Mouse (Mus musculus): ENCODE data around the gene Armc2. TPM values are rescaled to one million over a fixed set of nuclear protein-coding genes. Genes with fewer than 3 reads are reported as not detected.

Gene Armc2
- polyA plus RNA-seq, 1 experiment from 2014 or later = 9.2 TPM

- no peaks in the 10 kb centered on the region for H3K36me3 ChIP-seq (ENCODE audit: control insufficient read depth, insufficient read depth, low read length)
- no peak overlapping the region for H3K27ac ChIP-seq (ENCODE audit: low read depth, low read length)
- DNase-seq (ENCODE audit: low spot score) (no peak), ATAC-seq (no peak)
- H3K9ac ChIP-seq (ENCODE audit: low read length) = no peak overlapping the region
- 66% methylated on average over 4 of the region's 4 CpGs for WGBS
- H3K27me3 ChIP-seq (replicated peaks; ENCODE audit: control insufficient read depth, insufficient read depth, low read length) = no peaks in the 10 kb centered on the region
- H3K4me3 ChIP-seq (ENCODE audit: low read depth, low read length) = no peak overlapping the region
- H3K4me1 ChIP-seq (ENCODE audit: control insufficient read depth, insufficient read depth, low read length) = peaks cover 31% of the 10 kb centered on the region
- no peak overlapping the region for H3K4me2 ChIP-seq (ENCODE audit: low read length)
- H3K9me3 ChIP-seq (replicated peaks; ENCODE audit: control insufficient read depth, low read length) = no peaks in the 10 kb centered on the region
Measured at GRCm38 (mm10) chr10:41939090-41939489, 79.2 kb downstream of the Armc2 start.

- Histone ChIP-seq H3K27ac (ENCODE audit: low read depth, low read length) (peak overlapping the region; percentile 58; the same call in 1 of the 2 replicates), H3K36me3 (ENCODE audit: control insufficient read depth, insufficient read depth, low read length) (no peaks in the 10 kb centered on the region), H3K4me2 (ENCODE audit: low read length) (no peak overlapping the region), H3K9me3 (replicated peaks; ENCODE audit: control insufficient read depth, low read length) (no peaks in the 10 kb centered on the region), H3K27me3 (replicated peaks; ENCODE audit: control insufficient read depth, insufficient read depth, low read length) (no peaks in the 10 kb centered on the region), H3K4me1 (ENCODE audit: control insufficient read depth, insufficient read depth, low read length) (peaks cover 40% of the 10 kb centered on the region), H3K9ac (ENCODE audit: low read length) (no peak overlapping the region), H3K4me3 (ENCODE audit: low read depth, low read length) (no peak overlapping the region)
- ATAC-seq = no peak
- DNase-seq (ENCODE audit: low spot score) = peak; percentile 67
- 54% methylated on average over 4 of the region's 4 CpGs for WGBS
Measured at GRCm38 (mm10) chr10:41937176-41937575, 81.1 kb downstream of the Armc2 start.

- Histone ChIP-seq H3K27me3 (replicated peaks; ENCODE audit: control insufficient read depth, insufficient read depth, low read length) (no peaks in the 10 kb centered on the region), H3K4me3 (ENCODE audit: low read depth, low read length) (no peak overlapping the region), H3K9me3 (replicated peaks; ENCODE audit: control insufficient read depth, low read length) (no peaks in the 10 kb centered on the region), H3K27ac (ENCODE audit: low read depth, low read length) (peak overlapping the region; percentile 58), H3K4me1 (ENCODE audit: control insufficient read depth, insufficient read depth, low read length) (peaks cover 42% of the 10 kb centered on the region), H3K9ac (ENCODE audit: low read length) (no peak overlapping the region), H3K36me3 (ENCODE audit: control insufficient read depth, insufficient read depth, low read length) (no peaks in the 10 kb centered on the region), H3K4me2 (ENCODE audit: low read length) (no peak overlapping the region)
- 43% methylated on average over 4 of the region's 4 CpGs for WGBS
- ATAC-seq (peak; percentile 32; the same call in 1 of the 2 replicates), DNase-seq (ENCODE audit: low spot score) (peak; percentile 84)
Measured at GRCm38 (mm10) chr10:41936100-41936499, 82.1 kb downstream of the Armc2 start.

GRCm38 (mm10) chr10:41935476-41935829 is 82.8 kb downstream of the Armc2 start:
- Histone ChIP-seq H3K36me3 (ENCODE audit: control insufficient read depth, insufficient read depth, low read length) (no peaks in the 10 kb centered on the region), H3K9me3 (replicated peaks; ENCODE audit: control insufficient read depth, low read length) (no peaks in the 10 kb centered on the region), H3K4me1 (ENCODE audit: control insufficient read depth, insufficient read depth, low read length) (peaks cover 45% of the 10 kb centered on the region), H3K4me2 (ENCODE audit: low read length) (peak overlapping the region; percentile 47), H3K27ac (ENCODE audit: low read depth, low read length) (peak overlapping the region; percentile 91), H3K27me3 (replicated peaks; ENCODE audit: control insufficient read depth, insufficient read depth, low read length) (no peaks in the 10 kb centered on the region), H3K9ac (ENCODE audit: low read length) (no peak overlapping the region; the same call in 1 of the 2 replicates), H3K4me3 (ENCODE audit: low read depth, low read length) (no peak overlapping the region)
- DNase-seq (ENCODE audit: low spot score) (peak; percentile 86), ATAC-seq (peak; percentile 61)

- H3K4me2 ChIP-seq (ENCODE audit: low read length) = peak overlapping the region; percentile 47
- no peaks in the 10 kb centered on the region for H3K36me3 ChIP-seq (ENCODE audit: control insufficient read depth, insufficient read depth, low read length)
- WGBS = 10% methylated on average over 21 of the region's 21 CpGs
- H3K4me3 ChIP-seq (ENCODE audit: low read depth, low read length) = no peak overlapping the region
- H3K27me3 ChIP-seq (replicated peaks; ENCODE audit: control insufficient read depth, insufficient read depth, low read length) = no peaks in the 10 kb centered on the region
- peak overlapping the region; percentile 50 for H3K9ac ChIP-seq (ENCODE audit: low read length)
- DNase-seq (ENCODE audit: low spot score) (peak; percentile 94), ATAC-seq (peak; percentile 80)
- H3K9me3 ChIP-seq (replicated peaks; ENCODE audit: control insufficient read depth, low read length) = no peaks in the 10 kb centered on the region
- peak overlapping the region; percentile 91 for H3K27ac ChIP-seq (ENCODE audit: low read depth, low read length)
- peaks cover 45% of the 10 kb centered on the region for H3K4me1 ChIP-seq (ENCODE audit: control insufficient read depth, insufficient read depth, low read length)
Measured at GRCm38 (mm10) chr10:41934633-41935475, 83.4 kb downstream of the Armc2 start.

- Histone ChIP-seq H3K36me3 (ENCODE audit: control insufficient read depth, insufficient read depth, low read length) (no peaks in the 10 kb centered on the region), H3K9me3 (replicated peaks; ENCODE audit: control insufficient read depth, low read length) (no peaks in the 10 kb centered on the region), H3K27ac (ENCODE audit: low read depth, low read length) (no peak overlapping the region), H3K9ac (ENCODE audit: low read length) (no peak overlapping the region), H3K4me2 (ENCODE audit: low read length) (no peak overlapping the region), H3K4me1 (ENCODE audit: control insufficient read depth, insufficient read depth, low read length) (peaks cover 45% of the 10 kb centered on the region), H3K4me3 (ENCODE audit: low read depth, low read length) (no peak overlapping the region), H3K27me3 (replicated peaks; ENCODE audit: control insufficient read depth, insufficient read depth, low read length) (no peaks in the 10 kb centered on the region)
- 68% methylated on average over 6 of the region's 6 CpGs for WGBS
- ATAC-seq (no peak), DNase-seq (ENCODE audit: low spot score) (peak; percentile 41)
Measured at GRCm38 (mm10) chr10:41933536-41933935, 84.7 kb downstream of the Armc2 start.

- Histone ChIP-seq H3K27ac (ENCODE audit: low read depth, low read length) (no peak overlapping the region; the same call in 1 of the 2 replicates), H3K9ac (ENCODE audit: low read length) (no peak overlapping the region), H3K9me3 (replicated peaks; ENCODE audit: control insufficient read depth, low read length) (no peaks in the 10 kb centered on the region), H3K4me3 (ENCODE audit: low read depth, low read length) (no peak overlapping the region), H3K27me3 (replicated peaks; ENCODE audit: control insufficient read depth, insufficient read depth, low read length) (no peaks in the 10 kb centered on the region), H3K4me2 (ENCODE audit: low read length) (no peak overlapping the region), H3K36me3 (ENCODE audit: control insufficient read depth, insufficient read depth, low read length) (no peaks in the 10 kb centered on the region), H3K4me1 (ENCODE audit: control insufficient read depth, insufficient read depth, low read length) (peaks cover 45% of the 10 kb centered on the region)
- no peak for DNase-seq (ENCODE audit: low spot score)
- no peak for ATAC-seq
- 79% methylated on average over 5 of the region's 5 CpGs for WGBS
Measured at GRCm38 (mm10) chr10:41932943-41933342, 85.3 kb downstream of the Armc2 start.

GRCm38 (mm10) chr10:41931962-41932361 is 86.3 kb downstream of the Armc2 start:
- Histone ChIP-seq H3K4me1 (ENCODE audit: control insufficient read depth, insufficient read depth, low read length) (peaks cover 39% of the 10 kb centered on the region), H3K4me2 (ENCODE audit: low read length) (no peak overlapping the region), H3K9ac (ENCODE audit: low read length) (no peak overlapping the region), H3K27ac (ENCODE audit: low read depth, low read length) (peak overlapping the region; percentile 73), H3K27me3 (replicated peaks; ENCODE audit: control insufficient read depth, insufficient read depth, low read length) (no peaks in the 10 kb centered on the region), H3K36me3 (ENCODE audit: control insufficient read depth, insufficient read depth, low read length) (no peaks in the 10 kb centered on the region), H3K9me3 (replicated peaks; ENCODE audit: control insufficient read depth, low read length) (no peaks in the 10 kb centered on the region), H3K4me3 (ENCODE audit: low read depth, low read length) (no peak overlapping the region)
- 39% methylated on average over 12 of the region's 12 CpGs for WGBS
- peak; percentile 91 for DNase-seq (ENCODE audit: low spot score)
- peak; percentile 50; the same call in 1 of the 2 replicates for ATAC-seq

- Histone ChIP-seq H3K4me3 (ENCODE audit: low read depth, low read length) (no peak overlapping the region), H3K4me2 (ENCODE audit: low read length) (no peak overlapping the region), H3K9ac (ENCODE audit: low read length) (no peak overlapping the region), H3K9me3 (replicated peaks; ENCODE audit: control insufficient read depth, low read length) (no peaks in the 10 kb centered on the region), H3K27me3 (replicated peaks; ENCODE audit: control insufficient read depth, insufficient read depth, low read length) (no peaks in the 10 kb centered on the region), H3K27ac (ENCODE audit: low read depth, low read length) (no peak overlapping the region), H3K36me3 (ENCODE audit: control insufficient read depth, insufficient read depth, low read length) (no peaks in the 10 kb centered on the region), H3K4me1 (ENCODE audit: control insufficient read depth, insufficient read depth, low read length) (peaks cover 29% of the 10 kb centered on the region)
- no peak for ATAC-seq
- DNase-seq (ENCODE audit: low spot score) = no peak
- 70% methylated on average over 4 of the region's 4 CpGs for WGBS
Measured at GRCm38 (mm10) chr10:41930966-41931365, 87.3 kb downstream of the Armc2 start.
